Mouse (Mus musculus) frontal cortex, postnatal 14 days (tissue): ENCODE measurements around the gene Als2cr12.
A peak's percentile ranks its signal among the peaks of the same experiment; 100 is the strongest.
"Not testable (repeated sequence)": the region's sequence is repeated elsewhere in the genome, so short reads cannot be mapped to it uniquely, and the experiment has no call there.

Experiments used
- DNase-seq, 2 experiments: peaks; one replicate each; pipeline ENCODE4 v3.0.0; 2022; ENCODE audit warnings: low spot score in 2 of 2

The Als2cr12 gene

GRCm38 (mm10) chr1:58719356-58719945 lies 23.7 kb upstream of the Als2cr12 start:
- no peak for DNase-seq

- DNase-seq: no peak
Observed at GRCm38 (mm10) chr1:58717589-58718270, 21.9 kb upstream of the Als2cr12 start.

GRCm38 (mm10) chr1:58716883-58717220 lies 21.1 kb upstream of the Als2cr12 start:
- no peak for DNase-seq

- DNase-seq: no peak
Observed at GRCm38 (mm10) chr1:58716162-58716882, 20.5 kb upstream of the Als2cr12 start.

GRCm38 (mm10) chr1:58715536-58715935 lies 19.7 kb upstream of the Als2cr12 start:
- no peak for DNase-seq

- no peak for DNase-seq
Observed at GRCm38 (mm10) chr1:58714361-58714760, 18.6 kb upstream of the Als2cr12 start.

- no peak for DNase-seq
Observed at GRCm38 (mm10) chr1:58713893-58714231, 18.1 kb upstream of the Als2cr12 start.

GRCm38 (mm10) chr1:58713081-58713892 lies 17.5 kb upstream of the Als2cr12 start:
- DNase-seq: no peak

GRCm38 (mm10) chr1:58712076-58713061 lies 16.6 kb upstream of the Als2cr12 start:
- no peak for DNase-seq

GRCm38 (mm10) chr1:58711365-58712016 lies 15.7 kb upstream of the Als2cr12 start, which contains the start of gene Cflar:
Gene Cflar, plus strand, starts transcription at chr1:58711508.
- DNase-seq: peak in 1 of 2 experiments; percentile 37

- no peak for DNase-seq
Observed at GRCm38 (mm10) chr1:58710711-58711364, 15.0 kb upstream of the Als2cr12 start.

- DNase-seq: not testable (repeated sequence)
Observed at GRCm38 (mm10) chr1:58710043-58710442, 14.3 kb upstream of the Als2cr12 start.

GRCm38 (mm10) chr1:58700580-58701162 lies 4.9 kb upstream of the Als2cr12 start:
- DNase-seq: not testable (repeated sequence)

- no peak for DNase-seq
Observed at GRCm38 (mm10) chr1:58699988-58700387, 4.2 kb upstream of the Als2cr12 start.

- no peak for DNase-seq
Observed at GRCm38 (mm10) chr1:58698781-58699180, 3.0 kb upstream of the Als2cr12 start.

GRCm38 (mm10) chr1:58697607-58698006 lies 1.8 kb upstream of the Als2cr12 start:
- DNase-seq: not testable (repeated sequence)

- no peak for DNase-seq
Observed at GRCm38 (mm10) chr1:58693696-58694095, 2.1 kb downstream of the Als2cr12 start.

- DNase-seq: not testable (repeated sequence)
Observed at GRCm38 (mm10) chr1:58691718-58692117, 4.1 kb downstream of the Als2cr12 start.

GRCm38 (mm10) chr1:58690834-58691488 lies 4.8 kb downstream of the Als2cr12 start:
- DNase-seq: not testable (repeated sequence)
